Mouse (Mus musculus) layer of hippocampus, postnatal 36 days (tissue): ENCODE measurements at regions not wholly inside any gene's neighbourhood (a gene's known extent, or its start where the extent isn't known, plus 50 kb on each side); places are given as distances from the start of the nearest gene placed in this dataset.

Experiments
- DNase-seq, 2 experiments: peaks; one replicate each; pipeline ENCODE4 v3.0.0; 2022

DNA sequence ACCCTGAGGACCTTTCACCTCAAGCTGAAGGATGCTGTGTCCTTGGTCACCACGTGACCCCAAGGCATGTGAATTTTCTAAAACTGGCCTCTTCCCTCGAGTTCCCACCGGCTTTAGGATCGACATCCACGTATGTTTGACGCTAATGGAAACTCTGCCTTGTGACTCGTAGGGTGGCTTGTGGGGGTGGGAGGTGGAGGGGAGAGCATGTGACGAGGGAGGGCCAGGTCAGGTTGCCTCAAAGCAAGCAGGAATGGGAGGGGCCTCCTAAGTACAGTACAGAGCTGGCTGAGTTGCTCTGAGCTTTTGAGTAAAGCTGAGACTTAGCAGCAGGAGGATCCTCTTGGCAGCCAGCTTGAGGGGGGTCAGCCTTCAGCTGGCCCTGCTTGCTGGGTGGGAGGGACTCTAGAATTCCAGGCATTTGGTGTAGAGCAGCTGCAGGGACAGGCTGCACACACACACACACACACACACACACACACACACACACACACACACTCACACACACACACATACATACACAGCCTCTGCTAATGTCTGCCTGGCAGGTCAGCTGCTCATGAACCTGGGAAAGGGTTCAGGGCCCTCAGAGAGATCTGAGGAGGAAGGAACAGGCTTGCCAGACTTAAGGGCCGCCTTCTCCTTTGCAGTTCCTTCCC lies 78.5 kb downstream of the Sik1 start:
- DNase-seq = no peak

- no peak for DNase-seq
Measured at GRCm38 (mm10) chr17:31777751-31778150, 77.9 kb downstream of the Sik1 start.

DNA sequence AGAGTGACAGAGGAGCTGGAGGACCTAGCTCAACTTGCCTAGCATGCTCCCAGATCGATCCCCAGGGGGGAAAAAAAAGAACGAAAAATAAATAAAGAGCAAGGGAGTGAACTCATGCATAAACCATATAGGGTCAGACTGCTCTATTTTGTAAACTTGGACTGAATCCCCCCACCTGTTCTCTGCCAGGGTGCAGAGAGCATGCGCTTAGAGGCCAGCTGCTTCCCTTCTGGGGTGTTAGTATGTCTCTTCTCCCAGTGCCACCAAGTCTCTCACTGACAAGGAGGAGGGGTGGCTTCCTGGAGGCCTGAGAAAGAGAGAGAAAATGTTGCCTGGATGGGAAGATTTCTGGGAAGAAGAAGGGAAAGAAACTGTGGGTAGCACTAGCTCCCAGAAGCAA lies 76.1 kb downstream of the Sik1 start:
- DNase-seq = no peak

DNA sequence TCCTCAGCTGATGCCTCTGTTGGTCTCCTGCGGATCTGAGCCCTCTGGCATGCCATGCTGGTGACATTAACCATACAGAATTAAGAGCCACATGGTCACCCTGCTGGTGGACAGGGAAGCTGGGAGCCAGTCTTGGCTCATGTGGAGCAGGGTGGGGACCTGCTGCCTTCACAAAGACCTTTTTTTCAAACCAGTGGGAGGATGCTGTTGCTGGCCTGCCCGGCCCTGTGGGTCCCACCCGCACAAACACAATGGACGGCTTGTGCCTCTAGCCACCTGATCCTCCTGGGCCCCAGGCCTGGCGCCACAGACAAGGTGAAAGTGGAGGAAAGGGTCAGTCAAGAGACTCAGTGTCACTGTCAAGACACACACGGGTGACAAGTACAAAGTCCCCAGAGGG lies 73.4 kb downstream of the Sik1 start:
- DNase-seq = no peak

DNA sequence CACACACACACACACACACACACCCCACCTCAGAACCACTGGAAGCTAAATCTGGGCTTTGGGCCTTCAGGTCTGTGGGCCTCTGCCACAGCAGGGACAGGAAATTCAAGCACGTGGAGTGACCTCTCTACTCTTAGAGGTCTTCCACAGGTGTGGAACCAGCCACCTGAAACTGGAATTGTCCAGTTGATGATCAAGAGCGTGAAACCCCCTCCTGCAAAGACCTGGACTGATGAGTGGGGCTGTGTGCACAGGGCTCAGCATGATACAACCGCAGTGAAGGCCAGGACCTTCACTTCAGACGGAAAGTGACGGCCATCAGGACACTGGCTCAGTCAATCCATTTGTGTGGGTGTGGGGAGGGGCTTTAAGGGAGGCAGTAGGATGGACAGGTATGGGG lies 72.5 kb downstream of the Sik1 start:
- DNase-seq = no peak

DNA sequence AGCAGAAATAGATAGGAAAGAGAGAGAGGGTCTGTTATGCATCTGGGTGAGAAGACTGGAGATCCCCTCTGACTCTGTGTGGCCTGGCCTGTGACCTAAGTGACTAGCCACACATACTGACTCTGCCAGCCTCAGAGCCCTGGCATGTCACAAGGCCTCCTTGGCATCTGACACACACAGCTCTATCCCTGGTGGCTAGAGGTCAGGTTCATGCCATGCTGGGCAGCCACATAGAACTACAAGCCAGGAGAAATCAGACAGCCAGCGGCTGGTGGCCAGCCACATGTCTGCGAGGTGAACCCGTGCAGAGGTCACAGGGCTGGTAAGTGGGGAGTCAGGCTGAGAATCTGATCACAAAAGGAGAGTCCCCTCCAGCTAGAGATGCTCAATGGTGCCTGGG lies 67.3 kb downstream of the Sik1 start:
- DNase-seq = no peak

DNA sequence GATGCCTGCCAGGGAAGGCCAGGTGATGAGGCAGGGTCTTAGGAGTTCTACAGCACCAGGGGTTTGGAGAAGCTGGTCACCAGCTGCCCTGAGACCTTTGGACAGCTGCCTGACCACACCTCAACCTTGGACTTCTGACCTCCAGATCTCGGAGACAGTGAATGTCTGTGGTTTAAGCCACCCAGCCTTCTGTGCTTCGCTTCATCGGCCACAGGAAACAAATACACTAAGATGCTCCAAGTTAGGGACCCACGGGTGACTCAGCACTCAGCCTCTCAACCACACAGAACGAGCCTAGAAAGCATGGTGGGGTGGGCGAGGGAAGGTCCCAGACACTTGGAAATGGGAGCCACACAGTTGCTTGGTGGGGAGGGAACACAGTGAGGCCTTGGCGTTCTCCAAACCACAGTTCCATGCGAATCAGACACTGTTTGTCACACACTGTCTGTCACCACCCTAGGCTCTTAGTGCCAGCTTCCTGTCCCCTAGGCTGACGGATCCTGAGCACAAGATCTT lies 66.5 kb downstream of the Sik1 start:
- DNase-seq = no peak

GRCm38 (mm10) chr17:31789906-31790279 lies 65.7 kb downstream of the Sik1 start:
- DNase-seq = no peak

DNA sequence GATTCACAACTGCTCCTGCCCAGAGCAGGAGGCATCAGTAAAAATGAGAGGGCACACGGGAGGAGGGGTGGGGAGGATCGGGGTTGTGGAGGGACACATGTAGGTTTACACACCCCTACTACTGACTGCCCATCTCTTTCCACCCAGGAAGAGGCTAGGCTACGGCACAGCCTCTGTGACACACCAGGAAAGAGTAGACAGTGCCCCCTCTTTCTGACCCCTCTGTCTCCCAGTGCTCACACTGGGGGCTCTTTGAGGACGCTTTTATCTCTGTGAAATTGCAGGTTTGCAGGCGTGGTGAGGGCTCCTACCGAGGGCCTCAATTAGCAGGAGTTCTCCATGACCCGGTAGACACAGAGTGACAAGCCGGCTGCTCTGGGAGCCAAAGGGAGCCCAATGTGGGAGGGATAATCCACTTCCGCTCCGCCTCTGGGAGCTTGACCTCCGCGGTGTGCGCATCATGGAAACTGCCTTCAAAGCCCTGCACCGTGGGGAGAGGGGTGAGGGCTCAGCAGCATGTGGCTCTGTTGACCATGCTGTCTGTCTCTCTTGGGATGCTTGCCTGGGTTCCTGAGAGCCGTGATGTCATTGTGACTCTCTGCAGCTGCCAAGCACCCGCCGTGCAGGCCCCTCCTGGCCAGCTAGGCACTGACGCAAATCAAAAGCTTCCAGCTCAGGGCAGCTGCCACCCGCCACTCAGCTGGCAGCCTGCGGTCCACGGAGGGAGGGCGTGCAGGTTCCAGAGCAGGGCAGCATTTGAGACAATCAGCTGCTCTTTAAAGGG lies 65.1 kb downstream of the Sik1 start:
- peak; percentile 43 to 44 for DNase-seq

GRCm38 (mm10) chr17:31791656-31792055 lies 63.9 kb downstream of the Sik1 start:
- no peak for DNase-seq

GRCm38 (mm10) chr17:31793040-31793439 lies 62.6 kb downstream of the Sik1 start:
- no peak for DNase-seq

GRCm38 (mm10) chr17:31793521-31793920 lies 62.1 kb downstream of the Sik1 start:
- no peak for DNase-seq

DNA sequence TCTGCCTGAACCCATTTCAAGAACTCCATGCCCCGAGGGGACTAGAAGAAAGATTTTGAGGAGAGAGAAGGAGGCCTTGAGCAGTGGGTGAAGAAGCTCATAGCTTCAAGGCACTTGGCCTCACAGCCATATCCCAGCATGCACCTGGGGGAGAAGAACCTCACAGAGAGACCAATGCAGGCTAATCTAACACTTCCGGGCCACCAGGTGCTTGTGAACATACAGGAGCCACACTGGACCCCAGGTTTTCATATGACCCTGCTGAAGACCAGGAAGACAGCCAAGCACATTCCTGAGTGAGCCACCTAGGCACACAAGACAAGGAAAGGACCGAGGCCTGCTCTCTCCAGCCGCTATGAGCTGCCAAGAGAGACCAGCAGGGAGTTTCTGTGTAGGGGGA lies 61.6 kb downstream of the Sik1 start:
- no peak for DNase-seq
